Mouse (Mus musculus) embryonic facial prominence, embryonic 11.5 days (tissue): ENCODE measurements around the gene Acot7. TPM values are rescaled to one million over a fixed set of nuclear protein-coding genes. Genes with fewer than 3 reads are reported as not detected.
A peak's percentile ranks its signal among the peaks of the same experiment; 100 is the strongest.

ENCODE experiments used
- ATAC-seq: fragments of 200-750 bp; cut with Nextera tagmentation; replicated peaks from 2 replicates; pipeline ENCODE4 v1.8.0; 2017; ENCODE audit warnings: low read depth; ENCODE audit not compliant: insufficient number of reproducible peaks, low FRiP score, low TSS enrichment
- DNase-seq: peaks from one replicate; pipeline ENCODE4 v3.0.0-alpha.2; 2015; ENCODE audit warnings: low spot score
- H3K27ac ChIP-seq: fragments of 300-500 bp; sonication (generic); replicated peaks from 2 replicates; pipeline ENCODE4 v1.5.1; 2014; ENCODE audit warnings: mild to moderate bottlenecking, low read depth, low read length, control low read depth
- H3K27me3 ChIP-seq: fragments of 300-500 bp; sonication (generic); 2 replicates; pipeline ENCODE4 v1.6.1; 2014; ENCODE audit warnings: mild to moderate bottlenecking, low read length, moderate library complexity, mixed read lengths; ENCODE audit not compliant: control insufficient read depth, insufficient read depth
- H3K36me3 ChIP-seq: fragments of 300-500 bp; sonication (generic); replicated peaks from 2 replicates; pipeline ENCODE4 v1.6.1; 2014; ENCODE audit warnings: low read depth, mild to moderate bottlenecking, low read length, moderate library complexity, mixed read lengths; ENCODE audit not compliant: control insufficient read depth, insufficient read depth
- H3K4me1 ChIP-seq: fragments of 300-500 bp; sonication (generic); 2 replicates; pipeline ENCODE4 v1.6.1; 2014; ENCODE audit warnings: low read length, mixed read lengths; ENCODE audit not compliant: control insufficient read depth, insufficient read depth
- H3K4me2 ChIP-seq: fragments of 300-500 bp; sonication (generic); 2 replicates; pipeline ENCODE4 v1.6.1; 2014; ENCODE audit warnings: low read depth, mild to moderate bottlenecking, control low read depth, low read length, moderate library complexity
- H3K4me3 ChIP-seq: fragments of 300-500 bp; sonication (generic); 2 replicates; pipeline ENCODE4 v1.5.1; 2014; ENCODE audit warnings: low read depth, low read length, control low read depth
- H3K9ac ChIP-seq: fragments of 300-500 bp; sonication (generic); replicated peaks from 2 replicates; pipeline ENCODE4 v1.6.1; 2014; ENCODE audit warnings: mild to moderate bottlenecking, control low read depth, low read length
- H3K9me3 ChIP-seq: fragments of 300-500 bp; sonication (generic); replicated peaks from 2 replicates; pipeline ENCODE4 v1.6.1; 2016; ENCODE audit warnings: mild to moderate bottlenecking, low read length, inconsistent platforms, mixed read lengths; ENCODE audit not compliant: control insufficient read depth
- WGBS: fragments of 180-500 bp; shearing (Covaris S2); extraction: QIAGEN DNeasy Blood & Tissue Kit; methylation state at CpG from one replicate; pipeline ENCODE4 v1.1.7; 2014; 5-methylcytosine and 5-hydroxymethylcytosine counted together
- polyA plus RNA-seq: library from polyadenylated mRNA; unstranded; fragments of >200 nt; fragmentation: Nextera tagmentation; extraction: Ambion mirVana; gene quantifications from 2 replicates; pipeline ENCODE4 v1.2.1, GENCODE M21; 2014

Acot7 gene
- polyA plus RNA-seq, 1 experiment from 2014 or later: 47.5 TPM

- WGBS: 2% methylated on average over 35 of the region's 35 CpGs
- Histone ChIP-seq H3K9me3 (no peaks in the 10 kb centered on the region), H3K27ac (no peak overlapping the region), H3K36me3 (no peaks in the 10 kb centered on the region), H3K9ac (peak overlapping the region; percentile 88), H3K27me3 (peaks cover 15% of the 10 kb centered on the region), H3K4me3 (peak overlapping the region; percentile 67), H3K4me2 (peak overlapping the region; percentile 96), H3K4me1 (peaks cover 5% of the 10 kb centered on the region; the same call in 1 of the 2 replicates)
- DNase-seq (no peak), ATAC-seq (peak; percentile 70)
Observed at GRCm38 (mm10) chr4:152178344-152178864, 470 bp downstream of the Acot7 start.

DNA sequence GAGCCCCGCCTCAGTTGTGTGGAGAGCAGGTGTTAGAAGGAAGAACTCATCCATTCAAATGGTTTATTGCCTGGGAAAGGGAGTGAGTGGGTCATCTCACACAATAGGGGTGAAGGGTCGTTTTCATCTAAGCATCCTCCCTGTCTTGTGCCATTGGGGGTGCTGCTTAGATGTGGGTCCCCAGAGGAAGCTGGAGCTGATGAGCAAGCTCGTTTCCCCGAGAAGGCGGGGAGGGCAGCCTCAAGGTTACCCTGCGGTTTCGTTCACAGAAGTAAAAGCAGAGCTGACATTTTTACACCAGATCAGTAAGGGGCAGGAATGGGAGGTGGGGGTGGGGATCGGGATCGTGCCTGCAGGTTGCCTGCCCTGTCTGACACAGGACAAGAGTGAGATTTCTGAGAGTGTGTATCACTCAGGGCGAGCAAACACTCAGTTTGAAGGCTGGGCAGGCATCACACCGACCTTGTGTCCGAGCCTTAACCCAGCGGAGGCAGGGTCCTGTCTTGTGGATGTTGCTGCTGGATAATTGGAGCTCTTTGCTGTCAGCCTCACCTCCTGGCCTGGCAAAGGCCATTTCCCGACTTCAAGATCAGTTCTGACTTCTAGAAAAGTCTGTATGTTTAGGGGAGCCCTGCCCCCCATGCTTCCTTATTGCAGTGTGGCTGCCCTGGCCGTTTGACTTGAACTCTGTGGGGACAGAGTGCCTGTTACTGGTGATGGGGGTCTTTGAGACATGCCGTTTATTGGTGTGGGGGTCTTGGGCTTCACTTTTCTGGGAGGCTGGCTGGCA is 1.2 kb downstream of the Acot7 start:
- Histone ChIP-seq H3K4me1 (peaks cover 5% of the 10 kb centered on the region; the same call in 1 of the 2 replicates), H3K27me3 (peaks cover 15% of the 10 kb centered on the region), H3K9me3 (no peaks in the 10 kb centered on the region), H3K9ac (peak overlapping the region; percentile 8; the same call in 1 of the 2 replicates), H3K4me3 (peak overlapping the region; percentile 67), H3K36me3 (no peaks in the 10 kb centered on the region), H3K4me2 (peak overlapping the region; percentile 96), H3K27ac (no peak overlapping the region)
- 30% methylated on average over 16 of the region's 16 CpGs for WGBS
- 0 out of 2 replicates have a peak, but pooled peaks have one; percentile 6 for ATAC-seq
- no peak for DNase-seq

DNA sequence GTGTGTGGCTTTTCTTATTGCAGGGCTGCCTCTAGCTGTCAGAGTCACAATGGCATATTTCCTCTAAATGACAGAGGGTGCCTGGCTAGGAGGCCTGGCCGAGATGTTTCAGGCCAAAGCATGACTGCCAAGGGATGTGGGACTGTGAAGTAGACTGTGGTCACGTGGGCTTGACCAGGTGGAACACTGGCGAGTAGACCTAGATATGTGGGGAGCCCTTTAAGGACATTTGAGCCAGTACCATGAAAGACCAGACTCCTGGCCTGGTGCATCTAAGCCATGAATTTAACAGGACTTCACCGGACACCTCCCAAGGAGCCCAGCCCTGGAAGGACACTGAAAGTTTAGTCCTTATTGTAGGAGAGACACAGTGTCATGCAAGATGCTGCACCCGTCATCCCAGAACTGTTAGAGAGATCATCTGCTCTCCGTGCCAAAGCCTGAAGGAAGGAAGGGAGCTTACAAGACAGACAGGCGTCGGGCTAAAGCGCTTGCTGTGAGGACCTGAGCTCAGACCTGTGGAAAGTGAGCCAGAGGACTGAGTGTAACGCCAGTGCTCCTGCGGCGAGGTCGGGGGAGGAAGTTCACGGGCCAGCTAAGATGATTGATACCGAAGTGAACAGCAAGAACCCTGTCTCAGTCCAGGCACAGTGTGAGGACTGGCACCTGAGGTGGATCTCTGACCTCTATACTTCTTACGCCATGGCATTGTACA is 2.2 kb downstream of the Acot7 start:
- DNase-seq: no peak
- H3K4me3 ChIP-seq: no peak overlapping the region
- peaks cover 15% of the 10 kb centered on the region for H3K27me3 ChIP-seq
- no peak for ATAC-seq
- peaks cover 5% of the 10 kb centered on the region; the same call in 1 of the 2 replicates for H3K4me1 ChIP-seq
- WGBS: 85% methylated on average over 16 of the region's 16 CpGs
- H3K36me3 ChIP-seq: no peaks in the 10 kb centered on the region
- H3K9me3 ChIP-seq: no peaks in the 10 kb centered on the region
- H3K4me2 ChIP-seq: no peak overlapping the region
- H3K27ac ChIP-seq: no peak overlapping the region
- H3K9ac ChIP-seq: no peak overlapping the region

GRCm38 (mm10) chr4:152182205-152182604 is 4.3 kb downstream of the Acot7 start:
- peaks cover 9% of the 10 kb centered on the region for H3K27me3 ChIP-seq
- ATAC-seq (no peak), DNase-seq (no peak)
- no peaks in the 10 kb centered on the region for H3K9me3 ChIP-seq
- H3K4me2 ChIP-seq: no peak overlapping the region
- WGBS: 81% methylated on average over 10 of the region's 10 CpGs
- H3K36me3 ChIP-seq: no peaks in the 10 kb centered on the region
- no peak overlapping the region for H3K9ac ChIP-seq
- no peak overlapping the region for H3K4me3 ChIP-seq
- H3K27ac ChIP-seq: no peak overlapping the region
- peaks cover 11% of the 10 kb centered on the region for H3K4me1 ChIP-seq

- Histone ChIP-seq H3K27ac (no peak overlapping the region), H3K4me2 (no peak overlapping the region), H3K36me3 (no peaks in the 10 kb centered on the region), H3K4me1 (peaks cover 6% of the 10 kb centered on the region), H3K9me3 (no peaks in the 10 kb centered on the region), H3K4me3 (no peak overlapping the region), H3K9ac (no peak overlapping the region), H3K27me3 (no peaks in the 10 kb centered on the region; the same call in 1 of the 2 replicates)
- DNase-seq (no peak), ATAC-seq (no peak)
- 65% methylated on average over 7 of the region's 7 CpGs for WGBS
Observed at GRCm38 (mm10) chr4:152184353-152185035, 6.6 kb downstream of the Acot7 start.

- Histone ChIP-seq H3K4me3 (no peak overlapping the region), H3K27me3 (no peaks in the 10 kb centered on the region), H3K9ac (peak overlapping the region; percentile 53), H3K9me3 (no peaks in the 10 kb centered on the region), H3K4me2 (peak overlapping the region; percentile 35), H3K4me1 (peaks cover 6% of the 10 kb centered on the region), H3K27ac (0 out of 2 replicates have a peak overlapping the region, but pooled peaks have one; percentile 38), H3K36me3 (no peaks in the 10 kb centered on the region)
- peak; percentile 59 for ATAC-seq
- 0% methylated on average over 3 of the region's 3 CpGs for WGBS
- peak; percentile 74 for DNase-seq
Observed at GRCm38 (mm10) chr4:152185137-152185509, 7.2 kb downstream of the Acot7 start.

GRCm38 (mm10) chr4:152185510-152186204 is 7.7 kb downstream of the Acot7 start:
- Histone ChIP-seq H3K36me3 (no peaks in the 10 kb centered on the region), H3K4me1 (peaks cover 6% of the 10 kb centered on the region), H3K4me2 (peak overlapping the region; percentile 35), H3K9ac (peak overlapping the region; percentile 53), H3K4me3 (peak overlapping the region; percentile 14), H3K27ac (0 out of 2 replicates have a peak overlapping the region, but pooled peaks have one; percentile 38), H3K9me3 (no peaks in the 10 kb centered on the region), H3K27me3 (no peaks in the 10 kb centered on the region)
- 2% methylated on average over 19 of the region's 19 CpGs for WGBS
- ATAC-seq: peak; percentile 36
- DNase-seq: peak; percentile 69
